Mouse (Mus musculus) adrenal gland (tissue): ENCODE data around the gene Gm20821.
"Not testable (repeated sequence)": the region's sequence is repeated elsewhere in the genome, so short reads cannot be mapped to it uniquely, and the experiment has no call there.

ENCODE experiments used
- intact Hi-C: fragments of 180-260 bp; cut with DNase I; formaldehyde crosslinking; loops from one replicate; pipeline ENCODE4 v1.15.1; 2025
- long read RNA-seq, 2 experiments: library from polyadenylated mRNA; unstranded; transcript quantifications; one replicate each; pipeline ENCODE4 v2.0.0; 2020; ENCODE audit warnings: borderline replicate concordance in 1 of 2; ENCODE audit not compliant: insufficient replicate concordance in 1 of 2

The Gm20821 gene
- long read RNA-seq, experiment 1, result 0 reads
- long read RNA-seq, experiment 2, result 0 reads

DNA sequence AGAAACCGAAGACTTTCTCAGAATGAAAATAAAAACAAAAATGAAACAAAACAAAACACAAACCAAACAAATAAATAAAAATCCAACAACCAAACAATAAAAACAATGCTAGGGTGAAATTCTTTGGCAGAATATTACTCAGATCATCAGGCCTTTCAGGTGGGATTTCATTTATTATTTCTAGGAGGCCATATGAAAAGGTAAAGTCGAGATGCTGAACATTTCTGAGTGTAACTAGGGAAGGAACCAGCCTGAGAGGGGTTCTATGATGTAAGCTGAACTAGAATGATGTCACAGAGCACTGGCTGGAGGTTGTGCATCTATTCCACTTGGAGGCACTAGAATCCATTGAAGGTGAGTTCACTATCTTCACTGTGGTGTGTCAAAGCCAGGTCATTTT is at the start of gene Gm20821:
Gm20821 (plus strand) TSS at position 301 of the 400 bp plus-strand sequence.
- intact Hi-C loops, result not testable (repeated sequence)
